Mouse (Mus musculus) testis, adult 2 months (tissue): ENCODE results near the gene Ros1.

ENCODE experiments used
- CTCF ChIP-seq: fragments of 200-500 bp; IDR thresholded peaks from 2 replicates; pipeline ENCODE4 v1.5.1; 2012; ENCODE audit warnings: low read depth, mild to moderate bottlenecking, inconsistent platforms, low read length, moderate library complexity; ENCODE audit not compliant: control insufficient read depth, insufficient read depth, insufficient replicate concordance
- POLR2A ChIP-seq: fragments of 200-500 bp; IDR thresholded peaks from 2 replicates; pipeline ENCODE4 v1.6.1; 2012; ENCODE audit warnings: low read depth, mild to moderate bottlenecking, inconsistent platforms, low read length, moderate library complexity; ENCODE audit not compliant: control insufficient read depth

DNA sequence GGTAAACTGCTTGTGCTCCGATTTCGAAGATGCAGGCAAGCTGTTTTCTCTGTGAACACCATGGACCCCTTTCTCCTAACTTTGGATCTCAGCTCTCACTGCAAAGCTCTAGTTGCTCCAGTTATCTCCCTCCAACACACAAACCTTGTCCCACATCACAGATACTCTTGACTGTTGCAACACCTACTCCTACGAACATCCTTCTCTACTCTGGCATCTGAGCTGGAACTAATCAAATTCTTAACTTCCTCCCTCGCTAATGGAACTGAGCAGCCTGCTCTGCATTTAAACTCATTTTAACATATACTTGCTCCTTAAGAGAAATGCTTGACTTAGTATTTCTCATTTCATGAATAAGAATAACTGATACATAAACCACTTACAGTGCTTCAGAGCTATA is 9.1 kb downstream of the Ros1 start:
- TF ChIP-seq CTCF (no peak), POLR2A (no peak)
